Mouse (Mus musculus) naive thymus-derived CD4-positive, alpha-beta T cell, adult 2 months (primary cell): ENCODE data around the gene Alg12.
"Not testable (repeated sequence)": the region's sequence is repeated elsewhere in the genome, so short reads cannot be mapped to it uniquely, and the experiment has no call there.

Source experiments
- DNase-seq: peaks from one replicate; pipeline ENCODE4 v3.0.0-alpha.2; 2011; ENCODE audit warnings: low read depth

Alg12 gene

GRCm38 (mm10) chr15:88831482-88831881, 12.4 kb upstream of the Alg12 start:
- no peak for DNase-seq

GRCm38 (mm10) chr15:88830696-88831095, 11.6 kb upstream of the Alg12 start:
- DNase-seq = no peak

GRCm38 (mm10) chr15:88829791-88830440, 10.8 kb upstream of the Alg12 start:
- no peak for DNase-seq

- DNase-seq = peak; percentile 92
Observed at GRCm38 (mm10) chr15:88828800-88829705, 9.9 kb upstream of the Alg12 start.

GRCm38 (mm10) chr15:88827991-88828799, 9.1 kb upstream of the Alg12 start:
- DNase-seq = peak; percentile 67

- DNase-seq = no peak
Observed at GRCm38 (mm10) chr15:88827466-88827865, 8.3 kb upstream of the Alg12 start.

GRCm38 (mm10) chr15:88823376-88823775, 4.3 kb upstream of the Alg12 start:
- no peak for DNase-seq

GRCm38 (mm10) chr15:88822513-88822912, 3.4 kb upstream of the Alg12 start:
- no peak for DNase-seq

- DNase-seq = no peak
Observed at GRCm38 (mm10) chr15:88821403-88821802, 2.3 kb upstream of the Alg12 start.

- DNase-seq = no peak
Observed at GRCm38 (mm10) chr15:88819906-88820303, 787 bp upstream of the Alg12 start.

GRCm38 (mm10) chr15:88815196-88815700, 3.9 kb downstream of the Alg12 start:
- DNase-seq = no peak

- DNase-seq = no peak
Observed at GRCm38 (mm10) chr15:88814411-88815047, 4.6 kb downstream of the Alg12 start.

GRCm38 (mm10) chr15:88813873-88814272, 5.2 kb downstream of the Alg12 start:
- not testable (repeated sequence) for DNase-seq

- no peak for DNase-seq
Observed at GRCm38 (mm10) chr15:88813262-88813661, 5.9 kb downstream of the Alg12 start.

- DNase-seq = no peak
Observed at GRCm38 (mm10) chr15:88810369-88810768, 8.7 kb downstream of the Alg12 start.

GRCm38 (mm10) chr15:88808121-88808520, 11.0 kb downstream of the Alg12 start:
- no peak for DNase-seq

- DNase-seq = no peak
Observed at GRCm38 (mm10) chr15:88802348-88802747, 16.8 kb downstream of the Alg12 start.

GRCm38 (mm10) chr15:88801903-88802302, 17.2 kb downstream of the Alg12 start:
- no peak for DNase-seq

- DNase-seq = no peak
Observed at GRCm38 (mm10) chr15:88800921-88801354, 18.2 kb downstream of the Alg12 start.

GRCm38 (mm10) chr15:88799950-88800371, 19.2 kb downstream of the Alg12 start:
- no peak for DNase-seq

GRCm38 (mm10) chr15:88794729-88795128, 24.4 kb downstream of the Alg12 start:
- not testable (repeated sequence) for DNase-seq
